Mouse (Mus musculus): ENCODE measurements at regions not wholly inside any gene's neighbourhood (a gene's known extent, or its start where the extent isn't known, plus 50 kb on each side); places are given as distances from the start of the nearest gene placed in this dataset.

DNA sequence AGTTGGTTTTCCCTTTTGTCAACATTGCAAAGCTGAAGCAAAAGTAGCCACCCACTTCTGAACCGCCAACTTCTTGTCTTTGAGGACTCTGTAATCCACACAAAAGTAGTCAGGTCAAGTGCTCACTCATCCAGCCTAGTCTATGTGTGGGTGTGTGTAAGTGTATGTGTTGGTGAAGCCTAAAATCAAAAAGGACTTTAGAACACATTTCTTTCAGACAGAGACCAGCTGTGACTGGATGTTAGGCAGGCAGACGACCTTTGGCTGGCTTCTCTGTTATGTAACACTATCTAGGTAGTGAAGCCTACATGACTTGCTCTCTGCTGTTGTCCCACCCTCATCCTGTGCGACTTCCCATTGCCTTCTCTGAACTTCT, 67.3 kb upstream of the Sesn3 start:
- no peak for TF ChIP-seq CTCF (IDR thresholded peaks at IDR 0.05; ENCODE audit: low read depth)
- TF ChIP-seq EP300 (IDR thresholded peaks at IDR 0.05; ENCODE audit: low read depth) = no peak
- DNase-seq (no peak), ATAC-seq (peak; percentile 55)
- Histone ChIP-seq H3K36me3 (replicated peaks; ENCODE audit: insufficient read depth, low read length) (no peaks in the 10 kb centered on the region), H3K9me3 (ENCODE audit: low read length) (no peaks in the 10 kb centered on the region), H3K4me3 (ENCODE audit: low read depth, low read length) (no peak overlapping the region), H3K4me2 (ENCODE audit: low read depth, low read length) (no peak overlapping the region), H3K27me3 (ENCODE audit: insufficient read depth, low read length) (no peaks in the 10 kb centered on the region), H3K9ac (replicated peaks) (no peak overlapping the region), H3K4me1 (ENCODE audit: insufficient read depth) (peaks cover 6% of the 10 kb centered on the region; the same call in 1 of the 2 replicates), H3K27ac (ENCODE audit: low read depth) (no peak overlapping the region)
- WGBS (ENCODE audit: insufficient replicate concordance) = 41% methylated on average over 3 of the region's 3 CpGs

DNA sequence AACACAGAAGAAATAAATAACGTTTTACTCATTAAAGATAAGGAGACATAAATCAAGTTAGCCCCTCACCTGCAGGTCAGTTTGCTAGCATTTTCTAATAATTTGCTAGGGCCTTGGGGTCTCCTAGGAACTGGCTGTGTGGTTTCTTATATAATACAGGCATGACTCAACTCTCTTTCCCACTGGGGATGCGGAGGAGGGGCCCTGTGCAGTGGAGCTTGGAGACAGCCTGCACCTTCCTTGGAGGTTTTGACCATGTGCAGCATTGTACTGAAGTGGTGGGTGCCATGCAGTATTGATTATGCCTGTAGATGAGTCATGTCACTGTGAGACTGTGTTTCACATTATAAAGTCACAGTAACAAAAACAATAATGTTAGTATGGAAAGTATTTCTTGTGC, 61.6 kb upstream of the Sesn3 start:
- Histone ChIP-seq H3K27ac (ENCODE audit: low read depth) (no peak overlapping the region), H3K4me3 (ENCODE audit: low read depth, low read length) (no peak overlapping the region), H3K9ac (replicated peaks) (no peak overlapping the region), H3K4me2 (ENCODE audit: low read depth, low read length) (no peak overlapping the region), H3K4me1 (ENCODE audit: insufficient read depth) (0 out of 2 replicates have a peak, but pooled peaks cover 12% of the 10 kb centered on the region), H3K9me3 (ENCODE audit: low read length) (no peaks in the 10 kb centered on the region), H3K27me3 (ENCODE audit: insufficient read depth, low read length) (no peaks in the 10 kb centered on the region), H3K36me3 (replicated peaks; ENCODE audit: insufficient read depth, low read length) (no peaks in the 10 kb centered on the region)
- TF ChIP-seq EP300 (IDR thresholded peaks at IDR 0.05; ENCODE audit: low read depth) (no peak), CTCF (IDR thresholded peaks at IDR 0.05; ENCODE audit: low read depth) (no peak)
- DNase-seq (no peak), ATAC-seq (no peak)
- 66% methylated on average over 2 of the region's 2 CpGs for WGBS (ENCODE audit: insufficient replicate concordance)

DNA sequence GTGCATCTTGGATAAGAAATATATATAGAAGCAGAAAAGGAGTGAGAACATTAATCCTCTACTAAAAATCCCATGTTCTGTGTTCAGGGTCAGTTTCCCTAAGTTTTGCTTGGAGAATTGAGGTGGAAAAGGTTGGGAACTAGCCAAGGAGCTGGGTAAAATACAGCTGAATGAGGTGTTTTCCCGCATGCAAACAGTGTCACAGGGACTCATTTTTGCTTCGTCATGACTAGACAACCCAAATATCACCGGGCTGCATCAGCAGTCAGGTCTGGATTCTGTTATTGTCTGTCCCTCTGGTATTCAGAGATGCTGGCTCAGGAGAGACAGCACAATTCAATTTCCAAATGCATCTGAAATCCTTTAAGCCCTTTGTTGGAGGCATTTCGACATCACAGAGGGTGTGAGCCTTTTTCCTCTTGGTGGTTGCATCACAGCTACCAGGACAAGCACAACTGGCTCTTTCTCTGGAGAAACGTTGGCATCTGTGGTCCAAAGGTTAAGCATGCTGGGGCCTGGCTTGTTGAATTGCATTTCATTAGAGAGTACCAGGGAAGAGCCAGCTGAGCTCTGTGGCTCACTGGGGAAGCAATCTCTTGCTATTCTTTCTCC, 59.6 kb upstream of the Sesn3 start:
- no peaks in the 10 kb centered on the region for H3K27me3 ChIP-seq (ENCODE audit: insufficient read depth, low read length)
- H3K9ac ChIP-seq (replicated peaks) = no peak overlapping the region
- H3K27ac ChIP-seq (ENCODE audit: low read depth) = peak overlapping the region; percentile 49; the same call in 1 of the 2 replicates
- H3K9me3 ChIP-seq (ENCODE audit: low read length) = no peaks in the 10 kb centered on the region
- DNase-seq = peak; percentile 59
- no peaks in the 10 kb centered on the region for H3K36me3 ChIP-seq (replicated peaks; ENCODE audit: insufficient read depth, low read length)
- TF ChIP-seq EP300 (IDR thresholded peaks at IDR 0.05; ENCODE audit: low read depth) = 0 out of 2 replicates have a peak, but pooled peaks have one; percentile 54
- no peak for TF ChIP-seq CTCF (IDR thresholded peaks at IDR 0.05; ENCODE audit: low read depth)
- 0 out of 2 replicates have a peak, but pooled peaks cover 12% of the 10 kb centered on the region for H3K4me1 ChIP-seq (ENCODE audit: insufficient read depth)
- H3K4me3 ChIP-seq (ENCODE audit: low read depth, low read length) = no peak overlapping the region
- WGBS (ENCODE audit: insufficient replicate concordance) = 45% methylated on average over 5 of the region's 5 CpGs
- H3K4me2 ChIP-seq (ENCODE audit: low read depth, low read length) = no peak overlapping the region
- peak; percentile 96 for ATAC-seq

DNA sequence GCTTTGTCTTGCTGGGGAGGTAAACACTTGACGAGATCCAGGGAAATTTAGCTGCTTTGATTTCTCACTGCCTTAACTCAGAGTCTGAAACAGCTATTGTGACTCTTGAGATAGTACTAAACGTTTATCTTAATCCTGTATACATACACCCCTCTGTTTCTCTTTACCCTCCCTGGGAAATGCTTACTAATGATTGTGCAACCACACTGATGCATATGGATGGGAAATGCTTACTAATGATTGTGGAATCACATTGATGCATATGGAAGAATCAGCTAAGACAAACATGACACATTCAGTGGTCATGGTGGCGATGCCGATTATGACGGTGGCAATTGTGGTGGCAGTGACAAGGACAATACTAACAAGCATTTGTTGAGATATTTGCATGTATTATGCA, 58.9 kb upstream of the Sesn3 start:
- peak overlapping the region; percentile 49; the same call in 1 of the 2 replicates for H3K27ac ChIP-seq (ENCODE audit: low read depth)
- 0 out of 2 replicates have a peak, but pooled peaks cover 12% of the 10 kb centered on the region for H3K4me1 ChIP-seq (ENCODE audit: insufficient read depth)
- no peaks in the 10 kb centered on the region for H3K9me3 ChIP-seq (ENCODE audit: low read length)
- TF ChIP-seq CTCF (IDR thresholded peaks at IDR 0.05; ENCODE audit: low read depth) = no peak
- WGBS (ENCODE audit: insufficient replicate concordance) = 70% methylated on average over 5 of the region's 5 CpGs
- no peak overlapping the region for H3K4me2 ChIP-seq (ENCODE audit: low read depth, low read length)
- no peaks in the 10 kb centered on the region for H3K27me3 ChIP-seq (ENCODE audit: insufficient read depth, low read length)
- H3K9ac ChIP-seq (replicated peaks) = no peak overlapping the region
- H3K36me3 ChIP-seq (replicated peaks; ENCODE audit: insufficient read depth, low read length) = no peaks in the 10 kb centered on the region
- DNase-seq (no peak), ATAC-seq (no peak)
- H3K4me3 ChIP-seq (ENCODE audit: low read depth, low read length) = no peak overlapping the region

DNA sequence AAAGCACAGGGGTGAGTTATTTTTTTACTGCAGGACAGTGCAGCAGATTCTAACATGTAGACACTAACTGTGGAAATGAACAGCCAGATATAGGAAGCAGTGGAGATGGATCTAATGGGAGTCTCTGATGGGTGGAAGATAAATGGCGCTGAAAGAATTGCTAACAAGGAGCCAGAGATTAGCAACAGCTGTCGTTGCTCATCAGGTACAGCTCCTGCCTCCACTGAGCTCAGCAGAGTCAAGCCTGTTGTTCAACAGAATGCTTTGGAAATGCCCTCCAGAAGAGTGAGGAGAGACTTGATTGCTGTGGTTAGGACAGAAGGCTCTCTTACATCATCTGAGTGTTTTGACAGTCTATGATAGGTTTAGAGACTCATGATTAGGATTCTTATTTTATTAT, 51.9 kb upstream of the Sesn3 start:
- Histone ChIP-seq H3K27me3 (ENCODE audit: insufficient read depth, low read length) (no peaks in the 10 kb centered on the region), H3K36me3 (replicated peaks; ENCODE audit: insufficient read depth, low read length) (no peaks in the 10 kb centered on the region), H3K4me3 (ENCODE audit: low read depth, low read length) (no peak overlapping the region), H3K4me1 (ENCODE audit: insufficient read depth) (no peaks in the 10 kb centered on the region), H3K9me3 (ENCODE audit: low read length) (no peaks in the 10 kb centered on the region), H3K4me2 (ENCODE audit: low read depth, low read length) (no peak overlapping the region), H3K9ac (replicated peaks) (no peak overlapping the region), H3K27ac (ENCODE audit: low read depth) (no peak overlapping the region)
- no peak for TF ChIP-seq EP300 (IDR thresholded peaks at IDR 0.05; ENCODE audit: low read depth)
- TF ChIP-seq CTCF (IDR thresholded peaks at IDR 0.05; ENCODE audit: low read depth) = no peak
- WGBS (ENCODE audit: insufficient replicate concordance) = 55% methylated on average over 2 of the region's 2 CpGs
- ATAC-seq (no peak), DNase-seq (no peak)
